ENCODE assay signal across 8 mouse cellular contexts in the genomic region with DNA sequence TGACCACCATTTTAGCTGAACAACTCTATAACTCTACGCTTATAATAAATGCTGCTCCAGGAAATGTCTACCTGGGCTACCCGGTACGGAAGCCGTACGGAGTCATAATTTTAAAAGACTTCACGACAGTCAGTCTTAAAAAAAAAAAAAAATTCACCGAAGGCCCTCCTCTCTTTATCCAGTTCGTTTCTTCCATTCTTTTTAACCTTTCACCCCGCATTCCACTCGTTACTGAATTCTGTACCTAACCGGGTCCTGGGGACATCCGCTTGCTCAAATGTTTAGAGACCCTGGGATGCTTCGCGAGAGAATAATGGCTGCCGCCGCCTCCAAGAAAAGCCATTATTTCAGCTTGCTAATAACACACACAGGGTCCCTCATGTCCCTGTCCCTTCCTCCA. TPM values are rescaled to one million over a fixed set of nuclear protein-coding genes. Genes with fewer than 3 reads are reported as not detected.
A peak's percentile ranks its signal among the peaks of the same experiment; 100 is the strongest.
DNase-seq lines count a peak whose midpoint lies in the region; ATAC-seq and TF ChIP-seq lines count a peak whose summit lies in the region.

No protein-coding gene starts in this region.

- H3K36me3 ChIP-seq in heart, embryonic 12.5 days, result no peaks in the 10 kb centered on the region
- H3K36me3 ChIP-seq in CH12.LX (replicated peaks in 1 of 2; ENCODE audit: control insufficient read depth in 1 of 2, insufficient read depth in 1 of 2, low read length in 1 of 2), result peaks cover 0 to 2% of the 10 kb centered on the region in 2 experiments
- no peaks in the 10 kb centered on the region for H3K36me3 ChIP-seq in hindbrain, embryonic 10.5 days
- H3K36me3 ChIP-seq in limb, embryonic 10.5 days, result no peaks in the 10 kb centered on the region; the same call in 1 of the 2 replicates
- no peaks in the 10 kb centered on the region for H3K36me3 ChIP-seq in midbrain, embryonic 14.5 days (ENCODE audit: control insufficient read depth, insufficient read depth, low read length)

- in situ Hi-C loops in CH12.LX (cut with MboI; ENCODE audit: low pct_ligation_motif_present, low pct_unique_long_range_greater_than_20kb, low sequenced_read_pairs), result no loop called here

- no peak for TF ChIP-seq CTCF in CH12.LX (conservative IDR thresholded peaks at IDR 0.05 in 1 of 2, IDR thresholded peaks at IDR 0.05 in 1 of 2; ENCODE audit: low read depth in 2 of 2, low read length in 2 of 2)
- TF ChIP-seq CTCF in cortical plate, adult 2 months (IDR thresholded peaks at IDR 0.05; ENCODE audit: extremely low read depth, insufficient read depth, low read length), result no peak

- no peaks in the 10 kb centered on the region for H3K4me1 ChIP-seq in heart, embryonic 12.5 days (replicated peaks)
- peaks cover 0 to 3% of the 10 kb centered on the region in 2 experiments; a peak in 1 of 4 replicates for H3K4me1 ChIP-seq in CH12.LX (ENCODE audit: control insufficient read depth in 1 of 2, insufficient read depth in 2 of 2)
- H3K4me1 ChIP-seq in cortical plate, adult 2 months (ENCODE audit: control insufficient read depth, insufficient read depth, low read length), result no peaks in the 10 kb centered on the region
- H3K4me1 ChIP-seq in hindbrain, embryonic 10.5 days (replicated peaks), result peaks cover 4% of the 10 kb centered on the region
- no peaks in the 10 kb centered on the region for H3K4me1 ChIP-seq in limb, embryonic 10.5 days
- H3K4me1 ChIP-seq in midbrain, embryonic 14.5 days (ENCODE audit: control insufficient read depth, insufficient read depth, low read length), result peaks cover 4% of the 10 kb centered on the region; the same call in 1 of the 2 replicates

- H3K27ac ChIP-seq in heart, embryonic 12.5 days (ENCODE audit: poor library complexity, severe bottlenecking), result peak overlapping the region; percentile 62
- peak overlapping the region; percentile 19; the same call in 1 of the 2 replicates for H3K27ac ChIP-seq in CH12.LX (ENCODE audit: insufficient read depth, low read depth)
- peak overlapping the region; percentile 89 for H3K27ac ChIP-seq in cortical plate, adult 2 months (ENCODE audit: insufficient read depth, low read length)
- H3K27ac ChIP-seq in hindbrain, embryonic 10.5 days, result peak overlapping the region; percentile 86
- peak overlapping the region; percentile 87 for H3K27ac ChIP-seq in limb, embryonic 10.5 days
- peak overlapping the region; percentile 83 for H3K27ac ChIP-seq in midbrain, embryonic 14.5 days (replicated peaks; ENCODE audit: low read depth, low read length)

- no peak for TF ChIP-seq EP300 in CH12.LX (IDR thresholded peaks at IDR 0.05; ENCODE audit: low read length)

- no peak; the same call in 1 of the 2 replicates for TF ChIP-seq POLR2A in CH12.LX (IDR thresholded peaks at IDR 0.05; ENCODE audit: low read depth, low read length)
- no peak for TF ChIP-seq POLR2A in cortical plate, adult 2 months (IDR thresholded peaks at IDR 0.05; ENCODE audit: extremely low read depth, insufficient read depth, low read length)

- peak overlapping the region; percentile 56 for H3K4me2 ChIP-seq in heart, embryonic 12.5 days
- no peak overlapping the region for H3K4me2 ChIP-seq in CH12.LX (ENCODE audit: insufficient read depth, low read depth, poor library complexity, severe bottlenecking)
- H3K4me2 ChIP-seq in midbrain, embryonic 14.5 days (ENCODE audit: low read length), result peak overlapping the region; percentile 58

- WGBS in heart, embryonic 12.5 days, result 19% methylated on average over 16 of the region's 16 CpGs
- WGBS in hindbrain, embryonic 10.5 days, result 22% methylated on average over 16 of the region's 16 CpGs
- WGBS in limb, embryonic 10.5 days, result 22% methylated on average over 16 of the region's 16 CpGs
- 27% methylated on average over 16 of the region's 16 CpGs for WGBS in midbrain, embryonic 14.5 days

- DNase-seq in heart, postnatal 25 days (ENCODE audit: low spot score), result no peak
- peak; percentile 45 for DNase-seq in CH12.LX (ENCODE audit: extremely low read depth)
- DNase-seq in hindbrain, embryonic 10.5 days (ENCODE audit: low spot score), result no peak
- DNase-seq in limb, embryonic 10.5 days (ENCODE audit: low spot score), result peak; percentile 27
- DNase-seq in midbrain, embryonic 14.5 days, result peak; percentile 71
- DNase-seq in thymus, postnatal 25 days, result peak; percentile 57

- H3K79me2 ChIP-seq in CH12.LX (replicated peaks; ENCODE audit: control insufficient read depth, extremely low read depth, insufficient read depth, poor library complexity, severe bottlenecking), result no peaks in the 10 kb centered on the region

- TF ChIP-seq RAD21 in CH12.LX (IDR thresholded peaks at IDR 0.05; ENCODE audit: low read depth, low read length), result no peak

- peak overlapping the region; percentile 73; the same call in 1 of the 2 replicates for H3K9ac ChIP-seq in heart, embryonic 12.5 days
- H3K9ac ChIP-seq in CH12.LX (ENCODE audit: insufficient read depth, low read depth), result peak overlapping the region; percentile 80
- H3K9ac ChIP-seq in midbrain, embryonic 14.5 days (replicated peaks; ENCODE audit: low read length), result peak overlapping the region; percentile 64

- H3K27me3 ChIP-seq in heart, embryonic 12.5 days (replicated peaks), result no peaks in the 10 kb centered on the region
- no peaks in the 10 kb centered on the region for H3K27me3 ChIP-seq in CH12.LX (replicated peaks)
- no peaks in the 10 kb centered on the region for H3K27me3 ChIP-seq in hindbrain, embryonic 10.5 days (ENCODE audit: insufficient read depth, poor library complexity, severe bottlenecking)
- no peaks in the 10 kb centered on the region for H3K27me3 ChIP-seq in limb, embryonic 10.5 days (ENCODE audit: low read depth, poor library complexity, severe bottlenecking)
- H3K27me3 ChIP-seq in midbrain, embryonic 14.5 days (ENCODE audit: control insufficient read depth, insufficient read depth, low read length), result no peaks in the 10 kb centered on the region

- peak; percentile 43 for ATAC-seq in heart, embryonic 12.5 days (ENCODE audit: insufficient number of reproducible peaks, low FRiP score)
- ATAC-seq in midbrain, embryonic 14.5 days (ENCODE audit: low FRiP score, low TSS enrichment), result peak; percentile 5

- no peaks in the 10 kb centered on the region for H3K9me3 ChIP-seq in heart, embryonic 12.5 days (replicated peaks)
- no peaks in the 10 kb centered on the region for H3K9me3 ChIP-seq in CH12.LX (replicated peaks; ENCODE audit: low read length)
- H3K9me3 ChIP-seq in hindbrain, embryonic 10.5 days, result 0 out of 2 replicates have a peak, but pooled peaks cover 2% of the 10 kb centered on the region
- H3K9me3 ChIP-seq in limb, embryonic 10.5 days (replicated peaks), result no peaks in the 10 kb centered on the region
- no peaks in the 10 kb centered on the region for H3K9me3 ChIP-seq in midbrain, embryonic 14.5 days (ENCODE audit: control insufficient read depth, low read length)

- peak overlapping the region; percentile 61 for H3K4me3 ChIP-seq in heart, embryonic 12.5 days
- H3K4me3 ChIP-seq in CH12.LX (replicated peaks in 1 of 3; ENCODE audit: low read depth in 2 of 3, low read length in 2 of 3, poor library complexity in 1 of 3), result peak overlapping the region; percentile 55 to 92 (median 73)
- H3K4me3 ChIP-seq in cortical plate, adult 2 months (ENCODE audit: insufficient read depth, low read length), result peak overlapping the region; percentile 75
- peak overlapping the region; percentile 56 for H3K4me3 ChIP-seq in hindbrain, embryonic 10.5 days
- H3K4me3 ChIP-seq in limb, embryonic 10.5 days, result peak overlapping the region; percentile 60
- peak overlapping the region; percentile 50 for H3K4me3 ChIP-seq in midbrain, embryonic 14.5 days (replicated peaks; ENCODE audit: low read depth, low read length)

- dilution Hi-C loops in CH12.LX (cut with MboI; ENCODE audit: extremely low pct_ligation_motif_present, extremely low pct_unique_long_range_greater_than_20kb, low sequenced_read_pairs), result no loop called here

- intact Hi-C loops in heart, postnatal 25 days (cut with DNase I), result loop anchor here (5.0 to 10.0 kb wide), 3 partner anchors 181 to 509 kb away; partner anchors contain the start of gene Tspan7

TF ChIP-seq in CH12.LX, 34 proteins besides CTCF, POLR2A, EP300 and RAD21 (continues in another document):
- TF ChIP-seq BHLHE40 (IDR thresholded peaks at IDR 0.05; ENCODE audit: low read depth, low read length) (no peak), SIN3A (IDR thresholded peaks at IDR 0.05; ENCODE audit: low read length) (no peak), UBTF (IDR thresholded peaks at IDR 0.05; ENCODE audit: low read depth, low read length) (no peak), ETS1 (conservative IDR thresholded peaks at IDR 0.05; ENCODE audit: low read depth, low read length) (no peak), MAX (IDR thresholded peaks at IDR 0.05; ENCODE audit: low read length) (no peak), ZKSCAN1 (IDR thresholded peaks at IDR 0.05; ENCODE audit: borderline replicate concordance, low read depth, low read length) (no peak), CHD2 (IDR thresholded peaks at IDR 0.05; ENCODE audit: low read length) (no peak), HCFC1 (IDR thresholded peaks at IDR 0.05; ENCODE audit: low read depth, low read length) (peak; percentile 72), ELF1 (IDR thresholded peaks at IDR 0.05; ENCODE audit: low read depth, low read length) (peak; percentile 46; the same call in 1 of the 2 replicates), MYC (IDR thresholded peaks at IDR 0.05; ENCODE audit: low read depth, low read length) (no peak)

RNA-seq across cellular contexts. Expression of gene Rpgr, which starts 0.7 kb away (rescaled TPM):
- polyA plus RNA-seq in heart, embryonic 12.5 days (2016; fragmentation: Nextera tagmentation; extraction: Ambion mirVana), result 12.0 and 12.5 TPM in 2 replicates
- 1 to 10 TPM; 2.3 to 3.5 TPM for total RNA-seq in heart, postnatal 25 days (2021)
- total RNA-seq in CH12.LX (2012; rRNA removed), result 3.6 and 4.8 TPM in 2 replicates
- 7.1 and 8.2 TPM in 2 replicates for total RNA-seq in CH12.LX (2014; rRNA removed)
- polyA plus RNA-seq in CH12.LX (2012; ENCODE audit: insufficient read length, low read depth), result 5.9 TPM in 2 replicates
- polyA plus RNA-seq in cortical plate, adult 2 months (2012; rRNA removed), result 14.2 and 14.4 TPM in 2 replicates
- polyA plus RNA-seq in hindbrain, embryonic 10.5 days (2016; fragmentation: Nextera tagmentation; extraction: Ambion mirVana), result 29.7 and 31.9 TPM in 2 replicates
- polyA plus RNA-seq in limb, embryonic 10.5 days (2016; fragmentation: Nextera tagmentation; extraction: Ambion mirVana), result 19.0 and 23.5 TPM in 2 replicates
- 38.1 and 39.6 TPM in 2 replicates for polyA plus RNA-seq in midbrain, embryonic 14.5 days (2014; fragmentation: Nextera tagmentation; extraction: Ambion mirVana)

RNA-seq across cellular contexts. Expression of gene Otc, which starts 36.1 kb away (rescaled TPM):
- not detected in 2 replicates for polyA plus RNA-seq in heart, embryonic 12.5 days (2016; fragmentation: Nextera tagmentation; extraction: Ambion mirVana)
- not detected for total RNA-seq in heart, postnatal 25 days (2021)
- total RNA-seq in CH12.LX (2012; rRNA removed) (not detected in 2 replicates), CH12.LX (2014; rRNA removed) (0.12 TPM in 2 replicates)
- not detected in 2 replicates for polyA plus RNA-seq in CH12.LX (2012; ENCODE audit: insufficient read length, low read depth)
- polyA plus RNA-seq in cortical plate, adult 2 months (2012; rRNA removed), result not detected in 2 replicates
- not detected in 2 replicates for polyA plus RNA-seq in hindbrain, embryonic 10.5 days (2016; fragmentation: Nextera tagmentation; extraction: Ambion mirVana)
- not detected in 2 replicates for polyA plus RNA-seq in limb, embryonic 10.5 days (2016; fragmentation: Nextera tagmentation; extraction: Ambion mirVana)
- 0.15 TPM in 1 of 2 replicates, not detected in the other for polyA plus RNA-seq in midbrain, embryonic 14.5 days (2014; fragmentation: Nextera tagmentation; extraction: Ambion mirVana)

Comparison
In these comparisons a context has a peak if more than half of its experiments do, and no peak if none do; other contexts are left out.
1. H3K27ac ChIP-seq: peak in every context shown above with its lines; median percentile 89 in cortical plate, adult 2 months; 87 in limb, embryonic 10.5 days; 86 in hindbrain, embryonic 10.5 days; 83 in midbrain, embryonic 14.5 days; 62 in heart, embryonic 12.5 days; 19 in CH12.LX.
2. DNase-seq: peak in CH12.LX (single experiment), limb, embryonic 10.5 days (single experiment), midbrain, embryonic 14.5 days (single experiment) and thymus, postnatal 25 days (single experiment); none in heart, postnatal 25 days (single experiment) and hindbrain, embryonic 10.5 days (single experiment).
3. Peak in every context shown above with its lines, with median percentiles within 50 percentile points of each other: H3K4me3 ChIP-seq and H3K9ac ChIP-seq.